Mouse (Mus musculus): ENCODE results near the gene Aspdh. TPM values are rescaled to one million over a fixed set of nuclear protein-coding genes. Genes with fewer than 3 reads are reported as not detected.

The Aspdh gene
- polyA plus RNA-seq, 1 experiment from 2014 or later: not detected

DNA sequence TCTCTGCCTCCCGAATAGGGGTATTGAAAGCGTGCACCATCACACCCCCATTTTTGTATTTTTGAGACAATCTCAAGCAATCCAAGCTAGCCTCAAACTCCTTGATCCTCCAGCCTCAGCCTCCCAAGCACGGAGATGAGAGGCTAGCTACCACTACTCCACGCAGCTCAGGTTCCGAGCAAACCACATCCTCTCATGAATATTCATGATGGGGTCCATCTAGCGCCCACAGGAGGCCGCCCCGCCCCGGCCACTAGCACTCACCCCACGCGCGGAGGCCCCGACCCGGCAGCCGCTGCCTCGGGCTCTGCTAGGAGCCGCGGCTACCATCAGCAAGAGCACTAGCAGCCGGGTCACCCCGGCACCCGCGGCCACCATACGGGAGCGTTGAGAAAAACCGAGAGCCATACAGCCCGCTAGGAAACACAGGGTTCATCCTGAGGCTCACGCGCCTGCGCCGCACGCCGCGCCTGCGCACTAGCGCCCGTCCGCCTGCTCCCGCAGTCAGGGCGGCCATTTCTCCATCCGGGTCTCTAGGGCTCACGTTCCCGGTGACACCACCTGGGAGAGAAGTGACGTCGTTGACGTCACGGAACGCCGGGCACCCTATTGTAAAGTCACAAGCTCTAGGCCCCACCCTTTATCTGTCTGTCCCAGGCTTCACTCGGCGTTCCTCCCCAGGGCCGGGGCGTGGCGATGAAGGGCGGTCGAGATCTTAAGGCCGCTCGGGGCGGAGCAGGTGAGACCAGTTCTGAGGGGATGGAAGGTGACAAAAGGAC, 31.0 kb downstream of the Aspdh start, which contains the start of the genes Emc10 and Fam71e1:
Gene Emc10, minus strand, starts transcription at position 538 of the 779 bp plus-strand sequence.
Gene Fam71e1, plus strand, starts transcription at position 590 of the 779 bp plus-strand sequence.
- 1% methylated on average over 58 of the region's 58 CpGs for WGBS (ENCODE audit: missing documents)

DNA sequence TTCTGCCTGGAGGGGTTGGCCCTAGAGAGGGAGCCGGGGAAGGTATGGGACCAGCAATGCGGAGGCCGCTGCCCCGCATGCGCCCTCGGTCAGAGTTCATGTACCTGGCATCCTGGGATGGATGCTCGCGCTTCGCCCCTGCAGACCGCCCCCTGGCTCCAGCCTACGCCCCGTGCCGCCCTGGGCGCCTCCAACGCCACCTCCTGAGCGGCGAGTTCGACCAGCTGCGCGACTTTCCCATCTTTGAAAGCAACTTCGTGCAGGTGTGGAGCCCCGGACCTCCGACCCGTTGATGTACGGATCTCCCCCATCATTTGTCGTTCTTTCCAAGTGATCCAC, 31.5 kb downstream of the Aspdh start:
- peaks cover 7% of the 10 kb centered on the region; the same call in 1 of the 2 replicates for H3K36me3 ChIP-seq (ENCODE audit: inconsistent target)
- peak overlapping the region; percentile 56 for H3K4me3 ChIP-seq (ENCODE audit: inconsistent target)
- H3K27ac ChIP-seq: no peak overlapping the region
- peaks cover 18% of the 10 kb centered on the region for H3K79me2 ChIP-seq (ENCODE audit: inconsistent target)
- WGBS (ENCODE audit: missing documents): 3% methylated on average over 26 of the region's 26 CpGs

More for the DNA sequence above, 31.0 kb downstream of the Aspdh start, which contains the start of the genes Emc10 and Fam71e1:
- H3K36me3 ChIP-seq (ENCODE audit: inconsistent target): peaks cover 11% of the 10 kb centered on the region; the same call in 1 of the 2 replicates
- peak within 1 kb of the TSS; percentile 56 for H3K4me3 ChIP-seq (ENCODE audit: inconsistent target)
- peaks cover 18% of the 10 kb centered on the region for H3K79me2 ChIP-seq (ENCODE audit: inconsistent target)
- no peak within 1 kb of the TSS for H3K27ac ChIP-seq

DNA sequence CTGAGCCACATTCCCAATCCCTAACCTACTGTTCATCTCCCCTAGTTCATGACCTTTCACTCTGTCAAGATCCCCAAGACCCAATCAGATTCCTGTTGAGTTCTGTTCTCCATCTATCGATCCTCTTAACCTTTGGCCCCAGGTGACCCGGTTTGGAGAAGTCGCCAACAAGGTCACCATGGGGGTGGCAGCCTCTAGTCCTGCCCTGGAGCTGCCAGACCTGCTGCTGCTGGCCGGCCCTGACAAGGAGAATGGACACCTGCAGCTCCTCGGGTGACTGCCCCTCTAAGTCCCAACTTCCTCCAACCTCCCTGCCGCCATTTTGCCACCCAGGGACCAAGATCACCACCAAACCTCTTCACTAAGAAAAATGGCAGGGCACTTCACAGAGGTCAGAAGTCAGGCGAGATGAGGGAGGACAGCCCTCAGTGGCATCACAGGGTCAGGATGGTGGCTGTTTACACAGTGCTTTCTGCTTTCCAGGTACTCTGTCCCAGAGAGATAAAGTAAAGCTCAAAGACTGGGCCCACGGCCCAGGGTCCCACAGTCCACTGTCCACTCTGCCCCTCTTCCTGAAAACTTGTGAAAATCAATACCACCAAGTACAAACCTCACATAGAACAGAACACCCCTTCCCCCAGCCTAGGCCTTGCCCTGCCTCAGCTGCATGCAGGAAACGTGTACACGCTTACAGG, 32.3 kb downstream of the Aspdh start:
- Histone ChIP-seq H3K36me3 (ENCODE audit: inconsistent target) (no peaks in the 10 kb centered on the region), H3K79me2 (ENCODE audit: inconsistent target) (peaks cover 18% of the 10 kb centered on the region), H3K4me3 (ENCODE audit: inconsistent target) (no peak overlapping the region), H3K27ac (no peak overlapping the region)
- WGBS (ENCODE audit: missing documents): 97% methylated on average over 10 of the region's 10 CpGs

DNA sequence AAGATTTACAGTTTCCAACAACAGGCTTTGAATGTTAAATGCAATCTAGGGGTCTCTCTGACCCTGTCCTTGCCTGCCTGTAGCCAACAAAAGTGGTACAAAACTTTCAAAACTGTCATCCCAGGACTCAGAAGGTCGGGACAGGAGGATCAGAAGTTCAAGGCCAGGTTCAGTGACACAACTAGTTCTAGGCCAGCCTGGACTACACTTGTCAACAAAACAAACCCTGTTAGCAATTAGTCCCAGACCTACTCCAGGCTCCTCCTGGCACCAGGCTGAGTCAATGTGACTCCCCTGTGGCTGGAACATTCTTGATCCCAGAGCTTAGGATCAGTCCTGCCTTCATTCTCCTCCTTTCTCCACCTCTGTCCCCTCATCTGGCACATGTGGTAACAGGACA, 33.7 kb downstream of the Aspdh start:
- no peak overlapping the region for H3K4me3 ChIP-seq (ENCODE audit: inconsistent target)
- H3K36me3 ChIP-seq (ENCODE audit: inconsistent target): no peaks in the 10 kb centered on the region
- no peak overlapping the region for H3K27ac ChIP-seq
- WGBS (ENCODE audit: missing documents): 65% methylated on average over 1 of the region's 1 CpGs
- peaks cover 18% of the 10 kb centered on the region for H3K79me2 ChIP-seq (ENCODE audit: inconsistent target)

DNA sequence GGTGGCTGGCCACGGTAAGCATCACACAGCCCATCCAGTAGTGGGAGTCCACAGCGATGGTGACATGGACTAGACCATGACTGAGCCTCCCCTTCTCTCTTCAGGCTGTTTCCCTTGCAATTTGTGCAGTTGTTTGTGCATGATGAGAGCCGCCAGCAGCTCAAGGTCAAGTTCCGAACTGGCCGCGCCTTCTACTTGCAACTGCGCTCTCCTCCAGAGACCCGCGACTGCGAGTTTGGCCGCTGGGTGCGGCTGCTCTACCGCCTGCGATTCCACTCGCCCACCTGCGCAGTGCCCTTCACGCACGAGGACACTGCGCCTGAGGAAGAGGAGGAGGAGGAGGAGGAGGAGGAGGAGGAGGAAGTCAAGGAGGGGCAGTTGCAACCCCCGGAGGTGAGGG, 34.9 kb downstream of the Aspdh start:
- Histone ChIP-seq H3K4me3 (ENCODE audit: inconsistent target) (no peak overlapping the region), H3K36me3 (ENCODE audit: inconsistent target) (no peaks in the 10 kb centered on the region), H3K27ac (no peak overlapping the region), H3K79me2 (ENCODE audit: inconsistent target) (peaks cover 9% of the 10 kb centered on the region)
- WGBS (ENCODE audit: missing documents): 64% methylated on average over 20 of the region's 20 CpGs

DNA sequence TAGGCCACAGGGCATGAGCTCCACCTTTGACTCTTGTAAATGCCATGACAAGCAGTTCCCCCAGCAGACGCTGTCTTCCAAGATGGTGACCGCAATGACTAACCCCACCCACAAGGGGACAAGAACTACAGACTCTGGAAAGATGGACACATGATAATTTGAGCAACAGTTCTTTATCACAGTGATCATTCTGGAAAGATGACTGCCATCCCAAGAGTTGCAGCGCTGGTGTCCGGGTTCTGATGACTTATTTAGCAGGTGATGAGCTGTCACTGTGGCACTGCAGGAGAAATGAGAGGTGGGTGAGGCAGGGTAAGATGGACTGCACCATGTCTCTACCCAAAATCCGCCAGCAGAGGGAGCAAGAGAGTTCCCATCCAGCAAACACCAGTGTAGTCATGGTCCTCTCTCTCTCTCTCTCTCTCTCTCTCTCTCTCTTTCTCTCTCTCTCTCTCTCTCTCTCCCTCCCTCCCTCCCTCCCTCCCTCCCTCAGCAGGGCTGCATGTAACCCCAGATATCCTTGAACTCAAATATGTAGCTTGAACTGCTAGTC, 36.4 kb downstream of the Aspdh start:
- Histone ChIP-seq H3K27ac (no peak overlapping the region), H3K4me3 (ENCODE audit: inconsistent target) (no peak overlapping the region), H3K36me3 (ENCODE audit: inconsistent target) (no peaks in the 10 kb centered on the region), H3K79me2 (ENCODE audit: inconsistent target) (no peaks in the 10 kb centered on the region)
- WGBS (ENCODE audit: missing documents): 26% methylated on average over 5 of the region's 5 CpGs

DNA sequence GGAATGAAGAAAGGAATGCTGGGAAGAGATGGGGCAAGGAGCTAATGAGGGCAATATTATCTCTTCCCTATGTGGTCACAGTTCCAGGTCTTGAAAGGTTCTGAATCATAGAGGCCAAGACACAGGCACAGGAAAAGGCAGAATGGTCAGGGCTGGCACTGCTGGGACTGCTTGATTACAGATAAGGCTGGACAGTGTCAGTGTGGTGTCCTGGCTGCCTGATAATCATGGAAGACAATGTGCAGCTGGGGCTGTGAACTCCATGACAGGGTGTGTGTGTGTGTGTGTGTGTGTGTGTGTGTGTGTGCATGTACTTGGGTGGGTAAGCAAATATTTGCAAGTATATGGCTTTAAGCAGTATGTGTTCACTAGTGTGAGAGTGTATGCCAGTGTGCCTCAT, 42.3 kb downstream of the Aspdh start:
- Histone ChIP-seq H3K27ac (no peak overlapping the region), H3K4me3 (ENCODE audit: inconsistent target) (no peak overlapping the region), H3K79me2 (ENCODE audit: inconsistent target) (no peaks in the 10 kb centered on the region), H3K36me3 (ENCODE audit: inconsistent target) (no peaks in the 10 kb centered on the region)

Other genes with a start within 250 kb of the Aspdh start
- gene Klk1b5, start 249.4 kb upstream of the Aspdh start, polyA plus RNA-seq (2018): not detected in 3 replicates
- gene Klk1, start 240.0 kb upstream of the Aspdh start, polyA plus RNA-seq (2018): 0.30 TPM in 1 of 3 replicates, not detected in the others
- gene Gm36864, start 229.2 kb upstream of the Aspdh start, polyA plus RNA-seq (2018): not detected in 3 replicates
- 0.33 to 0.97 TPM (median 0.36 TPM) in 3 replicates for gene 1700028J19Rik, start 218.7 kb upstream of the Aspdh start, polyA plus RNA-seq (2018)
- gene 2410002F23Rik, start 218.7 kb upstream of the Aspdh start, polyA plus RNA-seq (2018): 11.6 to 24.3 TPM (median 20.5 TPM) in 3 replicates
- gene Acp4, start 208.0 kb upstream of the Aspdh start, polyA plus RNA-seq (2018): not detected in 3 replicates
- gene Gm15517, start 203.9 kb upstream of the Aspdh start, polyA plus RNA-seq (2018): not detected in 3 replicates
- gene Clec11a, start 158.5 kb upstream of the Aspdh start, polyA plus RNA-seq (2018): 0.06 to 0.12 TPM (median 0.09 TPM) in 3 replicates
- gene Shank1, start 155.1 kb upstream of the Aspdh start, polyA plus RNA-seq (2018): 0.02 TPM in 1 of 3 replicates, not detected in the others
- gene Syt3, start 81.3 kb upstream of the Aspdh start, polyA plus RNA-seq (2018): 0.11 TPM in 1 of 3 replicates, not detected in the others
- 0.16 TPM in 1 of 3 replicates, not detected in the others for gene 1700008O03Rik, start 79.6 kb upstream of the Aspdh start, polyA plus RNA-seq (2018)
- not detected in 3 replicates for gene Lrrc4b, start 36.4 kb upstream of the Aspdh start, polyA plus RNA-seq (2018)
- 12.5 to 32.1 TPM (median 31.4 TPM) in 3 replicates for gene Josd2, start 2.6 kb downstream of the Aspdh start, polyA plus RNA-seq (2018)
- gene Emc10, start 31.1 kb downstream of the Aspdh start, polyA plus RNA-seq (2018): 35.5 to 51.7 TPM (median 46.2 TPM) in 3 replicates
- 0.89 to 1.5 TPM (median 0.99 TPM) in 3 replicates for gene Fam71e1, start 31.2 kb downstream of the Aspdh start, polyA plus RNA-seq (2018)
- gene Mybpc2, start 59.3 kb downstream of the Aspdh start, polyA plus RNA-seq (2018): not detected in 3 replicates
- gene Spib, start 66.7 kb downstream of the Aspdh start, polyA plus RNA-seq (2018): 0.27 to 1.1 TPM (median 0.30 TPM) in 3 replicates
- 6.9 to 28.1 TPM (median 7.2 TPM) in 3 replicates for gene Pold1, start 83.5 kb downstream of the Aspdh start, polyA plus RNA-seq (2018)
- 55.3 to 86.2 TPM (median 57.8 TPM) in 3 replicates for gene Nr1h2, start 88.6 kb downstream of the Aspdh start, polyA plus RNA-seq (2018)
- 14.8 to 26.9 TPM (median 21.1 TPM) in 3 replicates for gene Napsa, start 107.0 kb downstream of the Aspdh start, polyA plus RNA-seq (2018)
- 0.05 to 0.66 TPM (median 0.11 TPM) in 3 replicates for gene Kcnc3, start 125.3 kb downstream of the Aspdh start, polyA plus RNA-seq (2018)
- not detected in 3 replicates for gene Myh14, start 205.5 kb downstream of the Aspdh start, polyA plus RNA-seq (2018)
- not detected in 3 replicates for gene Izumo2, start 243.4 kb downstream of the Aspdh start, polyA plus RNA-seq (2018)